20 mouse cellular contexts compared by ENCODE assay signal in genomic region chr1:78696305-78696704, GRCm38 (mm10). TPM values are rescaled to one million over a fixed set of nuclear protein-coding genes. Genes with fewer than 3 reads are reported as not detected.
DNase-seq lines count a peak whose midpoint lies in the region; ATAC-seq lines count a peak whose summit lies in the region.
"Had no signal": no experiment of that assay in that cellular context is flagged by ENCODE, and none has a peak within 500 bp of the region (broad histone marks: within the 10 kb centered on the region; RNA-seq: fewer than 3 reads in every experiment).

No protein-coding gene starts in this region.

- ATAC-seq in common myeloid progenitor, adult 5-6 weeks (replicated peaks; ENCODE audit: low read depth, poor library complexity, severe bottlenecking), result 0 out of 2 replicates have a peak, but pooled peaks have one; percentile 54
- ATAC-seq in hematopoietic stem cell, adult 5-6 weeks (replicated peaks in 1 of 2; ENCODE audit: insufficient read depth in 1 of 2, low FRiP score in 2 of 2, low TSS enrichment in 1 of 2, low read depth in 1 of 2, poor library complexity in 2 of 2, severe bottlenecking in 2 of 2), result peak; percentile 56 to 75; a peak in 3 of 4 replicates
- peak; percentile 58; the same call in 1 of the 2 replicates for ATAC-seq in megakaryocyte progenitor cell, adult 5-6 weeks (replicated peaks; ENCODE audit: poor library complexity)
- ATAC-seq: forebrain, embryonic 13.5 days; forebrain, embryonic 15.5 days; forebrain, postnatal 0 days had no signal

- DNase-seq in 416B (ENCODE audit: low read depth) (peak; percentile 42), liver (no peak)
- no peak for DNase-seq in ovary, postnatal 14 days (ENCODE audit: low spot score)
- DNase-seq in heart, postnatal 36 days, result no peak
- no peak for DNase-seq in ovary, postnatal 10 days (ENCODE audit: low spot score)
- DNase-seq: adrenal gland, adult 2 months; adrenal gland, postnatal 10 days; adrenal gland, postnatal 25 days; cerebellum, adult 11 months; cerebellum, adult 18-20 months; cerebellum, adult 8-10 months; cerebellum, adult 9-11 months; cerebellum, postnatal 14 days; cerebellum, postnatal 36 days; forebrain, postnatal 0 days had no signal

- intact Hi-C loops in heart, postnatal 36 days (cut with DNase I), result no loop called here

RNA-seq across cellular contexts. Expression of gene Utp14b, which starts 38.5 kb away (rescaled TPM):
- 19.9 and 23.1 TPM in 2 replicates for total RNA-seq in common myeloid progenitor, adult 5-6 weeks (2017)
- 26.7 and 31.3 TPM in 2 replicates for total RNA-seq in hematopoietic stem cell, adult 5-6 weeks (2017)
- total RNA-seq in megakaryocyte progenitor cell, adult 5-6 weeks (2015), result 6.2 and 7.3 TPM in 2 replicates
- 10.3 and 12.8 TPM in 2 replicates for total RNA-seq in megakaryocyte progenitor cell, adult 5-6 weeks (2017)
- 1 to 10 TPM in 1 of 2 experiments, under 1 TPM in 1; 0.98 to 1.1 TPM for total RNA-seq in heart, postnatal 36 days (2021)

RNA-seq across cellular contexts. Expression of gene Acsl3, which starts 38.7 kb away (rescaled TPM):
- 92.7 and 112 TPM in 2 replicates for total RNA-seq in common myeloid progenitor, adult 5-6 weeks (2017)
- 77.9 and 81.3 TPM in 2 replicates for total RNA-seq in hematopoietic stem cell, adult 5-6 weeks (2017)
- 11.1 and 14.2 TPM in 2 replicates for total RNA-seq in megakaryocyte progenitor cell, adult 5-6 weeks (2015)
- 37.3 and 55.9 TPM in 2 replicates for total RNA-seq in megakaryocyte progenitor cell, adult 5-6 weeks (2017)
- 1 to 10 TPM; 4.3 to 5.4 TPM for total RNA-seq in heart, postnatal 36 days (2021)
